Mouse (Mus musculus) stomach, postnatal 0 days (tissue): ENCODE results near the gene Vps29. TPM values are rescaled to one million over a fixed set of nuclear protein-coding genes. Genes with fewer than 3 reads are reported as not detected.

Source experiments
- ATAC-seq: fragments of 200-750 bp; cut with Nextera tagmentation; 2 replicates; pipeline ENCODE4 v1.8.0; 2017; ENCODE audit not compliant: low FRiP score, low TSS enrichment
- DNase-seq: peaks from one replicate; pipeline ENCODE4 v3.0.0-alpha.2; 2016; ENCODE audit warnings: low spot score
- H3K27ac ChIP-seq: fragments of 300-500 bp; sonication (generic); replicated peaks from 2 replicates; pipeline ENCODE4 v1.5.1; 2014; ENCODE audit warnings: mild to moderate bottlenecking, control low read depth
- H3K27me3 ChIP-seq: fragments of 300-500 bp; sonication (generic); 2 replicates; pipeline ENCODE4 v1.6.1; 2014; ENCODE audit warnings: low read length; ENCODE audit not compliant: control insufficient read depth, insufficient read depth
- H3K36me3 ChIP-seq: fragments of 300-500 bp; sonication (generic); 2 replicates; pipeline ENCODE4 v1.6.1; 2014; ENCODE audit warnings: low read length, mixed read lengths; ENCODE audit not compliant: control insufficient read depth, insufficient read depth
- H3K4me1 ChIP-seq: fragments of 300-500 bp; sonication (generic); replicated peaks from 2 replicates; pipeline ENCODE4 v1.6.1; 2014; ENCODE audit warnings: antibody characterized with exemption; ENCODE audit not compliant: control insufficient read depth, insufficient read depth
- H3K4me2 ChIP-seq: fragments of 300-500 bp; sonication (generic); replicated peaks from 2 replicates; pipeline ENCODE4 v1.6.1; 2014; ENCODE audit warnings: low read depth, mild to moderate bottlenecking, control low read depth, moderate library complexity
- H3K4me3 ChIP-seq: fragments of 300-500 bp; sonication (generic); 2 replicates; pipeline ENCODE4 v1.5.1; 2014; ENCODE audit warnings: low read depth, low read length, control low read depth
- H3K9ac ChIP-seq: fragments of 300-500 bp; sonication (generic); 2 replicates; pipeline ENCODE4 v1.6.1; 2014; ENCODE audit warnings: mild to moderate bottlenecking, low read length, control low read depth, mixed read lengths
- H3K9me3 ChIP-seq: fragments of 300-500 bp; sonication (generic); 2 replicates; pipeline ENCODE4 v1.6.1; 2016; ENCODE audit warnings: low read length; ENCODE audit not compliant: control insufficient read depth
- CTCF ChIP-seq: IDR thresholded peaks from 2 replicates; pipeline ENCODE4 v1.5.1; 2016; ENCODE audit warnings: antibody characterized with exemption, low read depth, mild to moderate bottlenecking, moderate library complexity
- EP300 ChIP-seq: optimal IDR thresholded peaks from 2 replicates; pipeline ENCODE3; 2016; ENCODE audit warnings: antibody characterized with exemption
- WGBS: fragments of 180-500 bp; shearing (Covaris S2); extraction: QIAGEN DNeasy Blood & Tissue Kit; methylation state at CpG from one replicate; pipeline ENCODE4 v1.1.7; 2014; 5-methylcytosine and 5-hydroxymethylcytosine counted together
- polyA plus RNA-seq: library from polyadenylated mRNA; unstranded; fragments of >200 nt; fragmentation: Nextera tagmentation; extraction: Ambion mirVana; gene quantifications from 2 replicates; pipeline ENCODE4 v1.2.1, GENCODE M21; 2015

Vps29 gene
- polyA plus RNA-seq, 1 experiment from 2014 or later: 191 TPM

DNA sequence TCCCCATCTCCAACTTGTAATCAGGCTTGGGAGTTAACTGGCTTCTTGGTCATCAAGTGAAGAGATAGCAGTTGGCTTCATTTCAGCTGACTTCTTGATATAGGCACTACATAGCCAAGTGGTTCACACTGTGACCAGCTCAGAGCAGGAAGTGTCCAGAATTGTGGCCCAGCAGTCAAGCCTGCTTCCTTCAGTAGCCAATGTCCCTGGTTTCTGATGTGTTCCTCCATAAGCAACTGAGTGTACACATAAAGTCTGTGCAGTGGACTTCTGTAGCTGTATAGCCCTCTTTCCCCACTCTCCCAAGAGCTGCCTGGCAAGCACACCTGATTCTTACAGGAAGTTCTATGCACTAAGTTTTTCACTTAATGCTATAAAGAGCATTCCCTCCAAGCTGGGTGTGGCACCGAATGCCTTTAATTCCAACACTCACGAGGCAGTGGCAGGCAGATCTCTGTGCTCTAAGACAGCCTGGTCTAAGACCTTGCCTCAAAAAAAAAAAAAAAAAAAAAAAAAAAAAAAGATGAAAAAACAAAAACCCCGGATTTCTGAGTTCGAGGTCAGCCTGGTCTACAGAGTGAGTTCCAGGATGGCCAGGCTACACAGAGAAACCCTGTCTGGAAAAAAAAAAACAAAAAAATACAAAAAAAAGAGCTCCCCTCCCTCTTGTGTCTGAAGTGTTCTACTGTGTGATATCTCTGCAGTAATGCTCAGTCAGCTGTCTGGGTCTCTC lies 23.1 kb downstream of the Vps29 start:
- H3K9ac ChIP-seq: no peak overlapping the region
- no peaks in the 10 kb centered on the region for H3K27me3 ChIP-seq
- TF ChIP-seq EP300 (no peak), CTCF (no peak)
- ATAC-seq (no peak), DNase-seq (no peak)
- H3K9me3 ChIP-seq: no peaks in the 10 kb centered on the region
- no peak overlapping the region for H3K4me2 ChIP-seq
- H3K36me3 ChIP-seq: peaks cover 6% of the 10 kb centered on the region; the same call in 1 of the 2 replicates
- WGBS: 89% methylated on average over 4 of the region's 4 CpGs
- H3K4me1 ChIP-seq: no peaks in the 10 kb centered on the region
- no peak overlapping the region for H3K4me3 ChIP-seq
- H3K27ac ChIP-seq: no peak overlapping the region

DNA sequence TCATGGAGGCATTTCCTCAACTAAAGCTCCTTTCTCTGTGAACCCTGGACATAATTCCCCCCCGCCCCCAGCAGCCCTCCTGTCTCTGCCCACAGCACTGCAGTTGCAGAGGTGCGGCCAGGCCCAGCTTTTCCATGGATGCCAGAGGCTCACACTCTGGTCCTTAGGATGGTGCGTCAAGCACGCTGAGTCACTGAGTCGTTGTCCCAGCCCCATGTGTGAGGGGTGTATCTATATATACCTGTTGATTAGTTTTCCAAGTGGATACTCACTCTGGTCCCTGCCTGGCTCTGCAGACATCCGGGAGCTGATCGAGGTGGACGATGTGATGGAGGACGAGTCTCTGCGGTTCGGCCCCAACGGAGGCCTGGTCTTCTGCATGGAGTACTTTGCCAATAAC lies 24.0 kb downstream of the Vps29 start:
- Histone ChIP-seq H3K4me3 (no peak overlapping the region), H3K9ac (no peak overlapping the region), H3K27me3 (no peaks in the 10 kb centered on the region), H3K36me3 (peaks cover 6% of the 10 kb centered on the region; the same call in 1 of the 2 replicates), H3K4me1 (no peaks in the 10 kb centered on the region), H3K4me2 (no peak overlapping the region), H3K27ac (no peak overlapping the region), H3K9me3 (no peaks in the 10 kb centered on the region)
- DNase-seq: no peak
- no peak for ATAC-seq
- WGBS: 93% methylated on average over 12 of the region's 12 CpGs
- TF ChIP-seq EP300 (no peak), CTCF (no peak)

DNA sequence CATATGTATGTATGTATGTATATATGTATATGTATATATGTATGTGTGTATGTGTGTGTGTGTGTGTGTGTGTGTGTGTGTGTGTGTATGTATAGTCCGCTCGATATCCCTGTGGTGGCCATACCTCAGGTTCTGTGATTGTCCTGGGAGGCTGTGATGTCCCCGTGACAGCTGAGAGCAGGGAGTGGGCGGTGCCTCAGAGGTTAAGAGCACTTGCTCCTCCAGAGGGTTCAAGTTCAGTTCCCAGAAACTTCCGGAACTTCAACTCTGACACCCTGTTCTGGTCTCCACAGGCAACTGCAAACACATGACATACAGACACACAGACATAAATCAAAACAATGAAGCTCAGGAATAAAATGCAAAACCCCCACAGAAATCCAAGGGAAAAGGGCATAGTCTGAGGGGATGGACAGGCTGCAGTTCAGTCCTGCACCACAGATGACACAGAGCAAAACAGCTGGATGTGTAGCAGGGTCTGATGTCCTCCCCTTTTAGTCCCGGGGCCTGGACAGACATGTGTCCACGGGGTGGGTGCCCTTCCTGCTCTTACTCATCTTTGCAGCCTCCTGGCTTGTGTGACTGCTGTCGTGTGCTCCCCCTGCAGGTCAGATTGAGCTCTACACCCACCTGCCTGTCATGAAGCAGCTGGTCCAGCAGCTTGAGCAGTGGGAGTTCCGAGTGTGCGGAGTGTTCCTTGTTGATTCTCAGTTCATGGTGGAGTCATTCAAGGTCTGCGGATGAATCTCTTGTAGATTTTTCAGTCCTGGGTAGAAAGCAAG lies 25.4 kb downstream of the Vps29 start:
- WGBS: 50% methylated on average over 11 of the region's 11 CpGs
- TF ChIP-seq CTCF (peak; percentile 88), EP300 (no peak)
- H3K4me3 ChIP-seq: no peak overlapping the region
- no peaks in the 10 kb centered on the region for H3K4me1 ChIP-seq
- H3K27me3 ChIP-seq: no peaks in the 10 kb centered on the region
- no peaks in the 10 kb centered on the region for H3K9me3 ChIP-seq
- no peak overlapping the region for H3K27ac ChIP-seq
- DNase-seq (peak; percentile 76), ATAC-seq (peak; percentile 70)
- H3K4me2 ChIP-seq: no peak overlapping the region
- peaks cover 6% of the 10 kb centered on the region; the same call in 1 of the 2 replicates for H3K36me3 ChIP-seq
- H3K9ac ChIP-seq: no peak overlapping the region

DNA sequence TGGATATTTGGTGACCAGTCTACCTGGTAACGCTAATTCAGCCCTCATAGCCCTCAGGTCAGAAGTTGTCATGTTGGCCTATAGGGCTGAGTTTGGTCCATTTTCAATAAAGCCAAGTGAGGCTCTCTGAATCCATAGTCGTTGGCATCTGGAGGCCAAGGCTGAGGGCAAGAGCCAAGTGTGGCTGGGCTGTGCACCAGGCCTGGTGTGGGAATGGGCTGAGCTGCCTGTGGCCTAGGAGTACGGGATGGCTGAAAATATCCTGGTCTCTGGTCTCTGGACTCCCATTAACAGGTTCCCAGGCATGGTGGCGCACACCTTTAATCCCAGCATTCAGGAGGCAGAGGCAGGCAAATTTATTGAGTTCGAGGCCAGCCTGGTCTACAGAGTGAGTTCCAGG lies 35.8 kb downstream of the Vps29 start:
- ATAC-seq: no peak
- H3K27me3 ChIP-seq: no peaks in the 10 kb centered on the region
- no peak for DNase-seq
- H3K4me1 ChIP-seq: peaks cover 3% of the 10 kb centered on the region; the same call in 1 of the 2 replicates
- no peak overlapping the region for H3K4me3 ChIP-seq
- H3K27ac ChIP-seq: no peak overlapping the region
- H3K4me2 ChIP-seq: no peak overlapping the region
- WGBS: 95% methylated on average over 5 of the region's 5 CpGs
- TF ChIP-seq EP300 (no peak), CTCF (no peak)
- H3K9ac ChIP-seq: no peak overlapping the region
- no peaks in the 10 kb centered on the region; the same call in 1 of the 2 replicates for H3K36me3 ChIP-seq
- H3K9me3 ChIP-seq: no peaks in the 10 kb centered on the region

DNA sequence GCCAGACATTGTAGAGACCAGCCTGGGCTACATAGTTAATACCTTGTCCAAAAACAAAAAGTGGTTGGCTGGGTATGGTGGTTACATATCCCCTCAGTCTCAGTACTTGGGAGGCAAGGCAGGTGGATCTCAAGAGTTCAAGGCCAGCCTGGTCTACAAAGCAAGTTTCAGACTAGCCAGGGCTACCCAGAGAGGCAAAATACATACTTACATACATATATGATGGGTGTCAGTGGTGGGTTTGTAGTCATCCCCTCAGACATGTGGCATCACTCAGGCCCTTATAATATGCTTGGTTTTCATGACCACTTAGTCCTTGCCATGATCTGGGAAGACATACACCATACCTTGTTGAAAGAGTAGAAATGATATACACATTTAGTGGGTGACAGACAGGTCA lies 36.5 kb downstream of the Vps29 start:
- Histone ChIP-seq H3K9me3 (no peaks in the 10 kb centered on the region), H3K4me1 (peaks cover 3% of the 10 kb centered on the region; the same call in 1 of the 2 replicates), H3K4me2 (no peak overlapping the region), H3K27me3 (no peaks in the 10 kb centered on the region), H3K27ac (no peak overlapping the region), H3K9ac (no peak overlapping the region), H3K4me3 (no peak overlapping the region), H3K36me3 (no peaks in the 10 kb centered on the region; the same call in 1 of the 2 replicates)
- DNase-seq: no peak
- no peak for TF ChIP-seq EP300
- TF ChIP-seq CTCF: no peak
- ATAC-seq: no peak
